Mouse (Mus musculus) ES-CJ7 (cell line): ENCODE results near the gene Pls1.
A peak's percentile ranks its signal among the peaks of the same experiment; 100 is the strongest.

ENCODE experiments used
- DNase-seq: peaks from one replicate; pipeline ENCODE4 v3.0.0; 2011; ENCODE audit warnings: low read depth, low spot score

The Pls1 gene

GRCm38 (mm10) chr9:95844825-95845460 is at the start of gene Pls1:
TSS of gene Pls1 (minus strand) at chr9:95845311.
- DNase-seq, result peak; percentile 94

- no peak for DNase-seq
Measured at GRCm38 (mm10) chr9:95882751-95883150, 37.6 kb upstream of the Pls1 start.

- no peak for DNase-seq
Measured at GRCm38 (mm10) chr9:95878246-95878645, 33.1 kb upstream of the Pls1 start.

- DNase-seq, result peak; percentile 80
Measured at GRCm38 (mm10) chr9:95858027-95858570, 13.0 kb upstream of the Pls1 start.

GRCm38 (mm10) chr9:95857414-95858026 is 12.4 kb upstream of the Pls1 start, which contains the start of gene Atr:
TSS of gene Atr (plus strand) at chr9:95857597.
- DNase-seq, result peak; percentile 92

- no peak for DNase-seq
Measured at GRCm38 (mm10) chr9:95856004-95856403, 10.9 kb upstream of the Pls1 start.

GRCm38 (mm10) chr9:95854891-95855290 is 9.8 kb upstream of the Pls1 start:
- DNase-seq, result no peak

- peak; percentile 63 for DNase-seq
Measured at GRCm38 (mm10) chr9:95852896-95853295, 7.8 kb upstream of the Pls1 start.

GRCm38 (mm10) chr9:95851671-95852070 is 6.6 kb upstream of the Pls1 start:
- no peak for DNase-seq

- DNase-seq, result no peak
Measured at GRCm38 (mm10) chr9:95845711-95846110, 600 bp upstream of the Pls1 start.

GRCm38 (mm10) chr9:95839424-95839823 is 5.7 kb downstream of the Pls1 start:
- no peak for DNase-seq

GRCm38 (mm10) chr9:95835741-95836140 is 9.4 kb downstream of the Pls1 start:
- DNase-seq, result no peak

- no peak for DNase-seq
Measured at GRCm38 (mm10) chr9:95834799-95835198, 10.3 kb downstream of the Pls1 start.

GRCm38 (mm10) chr9:95832758-95833157 is 12.4 kb downstream of the Pls1 start:
- no peak for DNase-seq

- no peak for DNase-seq
Measured at GRCm38 (mm10) chr9:95827565-95827964, 17.5 kb downstream of the Pls1 start.

GRCm38 (mm10) chr9:95822531-95822930 is 22.6 kb downstream of the Pls1 start:
- DNase-seq, result no peak

- DNase-seq, result no peak
Measured at GRCm38 (mm10) chr9:95815706-95816105, 29.4 kb downstream of the Pls1 start.

- DNase-seq, result no peak
Measured at GRCm38 (mm10) chr9:95815015-95815673, 30.0 kb downstream of the Pls1 start.

- no peak for DNase-seq
Measured at GRCm38 (mm10) chr9:95813721-95814531, 31.2 kb downstream of the Pls1 start.

GRCm38 (mm10) chr9:95811817-95812216 is 33.3 kb downstream of the Pls1 start:
- no peak for DNase-seq

GRCm38 (mm10) chr9:95809596-95809995 is 35.5 kb downstream of the Pls1 start:
- DNase-seq, result no peak

GRCm38 (mm10) chr9:95805449-95805848 is 39.7 kb downstream of the Pls1 start:
- DNase-seq, result peak; percentile 85
